Mouse (Mus musculus) midbrain, embryonic 11.5 days (tissue): ENCODE measurements around the gene Rnf183. TPM values are rescaled to one million over a fixed set of nuclear protein-coding genes. Genes with fewer than 3 reads are reported as not detected.

ENCODE experiments used
- ATAC-seq: fragments of 200-750 bp; cut with Nextera tagmentation; 2 replicates; pipeline ENCODE4 v1.8.0; 2017; ENCODE audit warnings: moderate TSS enrichment, moderate library complexity; ENCODE audit not compliant: low FRiP score
- DNase-seq: peaks from one replicate; pipeline ENCODE4 v3.0.0; 2015; ENCODE audit warnings: low spot score; ENCODE audit errors: missing footprints
- H3K27ac ChIP-seq: fragments of 300-500 bp; sonication (generic); 2 replicates; pipeline ENCODE4 v1.5.1; 2014; ENCODE audit warnings: low read depth, low read length
- H3K27me3 ChIP-seq: fragments of 300-500 bp; sonication (generic); 2 replicates; pipeline ENCODE4 v1.6.1; 2014; ENCODE audit warnings: mild to moderate bottlenecking, low read length, moderate library complexity, mixed read lengths; ENCODE audit not compliant: control insufficient read depth, insufficient read depth
- H3K36me3 ChIP-seq: fragments of 300-500 bp; sonication (generic); 2 replicates; pipeline ENCODE4 v1.6.1; 2014; ENCODE audit warnings: mild to moderate bottlenecking, low read length, moderate library complexity, mixed read lengths; ENCODE audit not compliant: control insufficient read depth, insufficient read depth
- H3K4me1 ChIP-seq: fragments of 300-500 bp; sonication (generic); 2 replicates; pipeline ENCODE4 v1.6.1; 2014; ENCODE audit warnings: low read length; ENCODE audit not compliant: control insufficient read depth, insufficient read depth
- H3K4me2 ChIP-seq: fragments of 300-500 bp; sonication (generic); 2 replicates; pipeline ENCODE4 v1.6.1; 2014; ENCODE audit warnings: mild to moderate bottlenecking, moderate library complexity
- H3K4me3 ChIP-seq: fragments of 300-500 bp; sonication (generic); 2 replicates; pipeline ENCODE4 v1.5.1; 2014; ENCODE audit warnings: low read depth, low read length
- H3K9ac ChIP-seq: fragments of 300-500 bp; sonication (generic); 2 replicates; pipeline ENCODE4 v1.6.1; 2014; ENCODE audit warnings: low read length
- H3K9me3 ChIP-seq: fragments of 300-500 bp; sonication (generic); 2 replicates; pipeline ENCODE4 v1.6.1; 2016; ENCODE audit warnings: low read length; ENCODE audit not compliant: control insufficient read depth
- WGBS: fragments of 180-500 bp; shearing (Covaris S2); extraction: QIAGEN DNeasy Blood & Tissue Kit; methylation state at CpG from one replicate; pipeline ENCODE4 v1.1.7; 2014; 5-methylcytosine and 5-hydroxymethylcytosine counted together
- polyA plus RNA-seq: library from polyadenylated mRNA; unstranded; fragments of >200 nt; fragmentation: Nextera tagmentation; extraction: Ambion mirVana; gene quantifications from 2 replicates; pipeline ENCODE4 v1.2.1, GENCODE M21; 2014

Rnf183 gene
- polyA plus RNA-seq, 1 experiment from 2014 or later: not detected

DNA sequence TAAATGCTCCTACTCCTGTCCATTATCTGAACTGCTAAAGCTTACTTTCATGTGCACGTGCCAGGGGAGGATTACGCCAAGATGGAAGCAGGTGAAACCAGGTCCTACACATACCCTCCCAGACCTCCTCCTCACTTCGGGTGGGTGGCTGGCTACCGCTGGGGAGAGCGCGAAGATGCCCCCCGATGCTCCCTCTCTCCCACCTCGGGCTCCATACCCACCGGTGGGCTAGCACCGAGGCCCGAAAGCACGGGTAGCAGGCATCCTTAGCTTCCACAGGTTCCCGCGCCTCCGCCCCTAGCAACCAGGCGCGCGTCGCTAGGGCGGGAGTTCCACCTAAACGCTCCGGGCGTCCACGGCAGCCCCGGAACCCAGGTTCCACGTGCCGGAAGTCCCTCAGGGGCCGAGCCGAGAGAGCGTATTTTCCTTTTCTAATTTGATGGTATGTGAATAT, 35.6 kb upstream of the Rnf183 start, which contains the start of gene Wdr31:
Wdr31 (minus strand) TSS at position 299 of the 454 bp plus-strand sequence.
- H3K4me3 ChIP-seq: peak within 1 kb of the TSS; percentile 55
- WGBS: 2% methylated on average over 30 of the region's 30 CpGs
- no peak within 1 kb of the TSS for H3K27ac ChIP-seq
- H3K36me3 ChIP-seq: no peaks in the 10 kb centered on the region
- H3K4me1 ChIP-seq: peaks cover 7% of the 10 kb centered on the region; the same call in 1 of the 2 replicates
- peak within 1 kb of the TSS; percentile 74 for H3K9ac ChIP-seq
- DNase-seq (peak; percentile 99), ATAC-seq (peak; percentile 93)
- no peaks in the 10 kb centered on the region for H3K9me3 ChIP-seq
- H3K4me2 ChIP-seq: peak within 1 kb of the TSS; percentile 87
- no peaks in the 10 kb centered on the region for H3K27me3 ChIP-seq

DNA sequence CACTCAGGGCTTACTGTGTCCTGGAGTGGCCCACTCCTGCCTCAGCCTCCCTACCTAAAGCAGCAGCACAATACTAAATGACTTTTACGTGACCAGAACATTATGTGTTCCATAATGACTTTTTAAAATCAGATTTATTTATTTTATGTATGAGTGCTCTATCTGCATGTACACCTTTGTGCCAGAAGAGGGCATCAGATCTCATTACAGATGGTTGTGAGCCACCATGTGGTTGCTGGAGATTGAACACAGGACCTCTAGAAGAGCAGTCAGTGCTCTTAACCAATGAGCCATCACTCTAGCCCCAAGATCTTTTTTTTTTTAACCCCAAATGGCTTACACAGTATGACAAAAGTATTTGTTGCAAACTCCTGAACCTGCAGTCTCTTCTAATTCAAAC, 33.1 kb upstream of the Rnf183 start:
- Histone ChIP-seq H3K9ac (no peak overlapping the region), H3K4me2 (no peak overlapping the region), H3K4me3 (no peak overlapping the region), H3K9me3 (no peaks in the 10 kb centered on the region), H3K4me1 (peaks cover 7% of the 10 kb centered on the region; the same call in 1 of the 2 replicates), H3K27ac (no peak overlapping the region), H3K36me3 (no peaks in the 10 kb centered on the region), H3K27me3 (no peaks in the 10 kb centered on the region)
- no peak for ATAC-seq
- 82% methylated on average over 1 of the region's 1 CpGs for WGBS
- DNase-seq: no peak

DNA sequence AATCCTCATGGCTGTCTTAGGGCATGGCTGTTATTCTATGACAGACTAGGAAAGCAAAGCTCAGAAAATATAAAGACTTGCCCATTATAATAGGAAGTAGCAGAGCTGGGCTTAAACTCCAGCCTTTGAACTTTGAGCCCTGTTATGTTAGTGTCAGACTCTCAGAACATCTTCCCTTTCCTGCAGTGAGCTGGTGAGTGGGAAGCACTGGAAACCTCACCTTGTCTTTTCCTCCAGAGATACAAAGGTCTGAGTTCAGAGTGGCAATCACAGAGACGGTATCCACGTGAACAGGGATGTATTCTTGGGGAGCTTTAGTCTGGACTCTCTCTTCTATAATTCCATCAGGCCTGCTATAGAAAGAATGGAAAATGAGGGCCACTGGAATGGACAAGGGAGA, 28.1 kb upstream of the Rnf183 start:
- ATAC-seq (no peak), DNase-seq (no peak)
- WGBS: 90% methylated on average over 2 of the region's 2 CpGs
- Histone ChIP-seq H3K9ac (no peak overlapping the region), H3K36me3 (no peaks in the 10 kb centered on the region), H3K27ac (no peak overlapping the region), H3K4me1 (no peaks in the 10 kb centered on the region), H3K4me2 (no peak overlapping the region), H3K27me3 (no peaks in the 10 kb centered on the region), H3K9me3 (no peaks in the 10 kb centered on the region), H3K4me3 (no peak overlapping the region)

DNA sequence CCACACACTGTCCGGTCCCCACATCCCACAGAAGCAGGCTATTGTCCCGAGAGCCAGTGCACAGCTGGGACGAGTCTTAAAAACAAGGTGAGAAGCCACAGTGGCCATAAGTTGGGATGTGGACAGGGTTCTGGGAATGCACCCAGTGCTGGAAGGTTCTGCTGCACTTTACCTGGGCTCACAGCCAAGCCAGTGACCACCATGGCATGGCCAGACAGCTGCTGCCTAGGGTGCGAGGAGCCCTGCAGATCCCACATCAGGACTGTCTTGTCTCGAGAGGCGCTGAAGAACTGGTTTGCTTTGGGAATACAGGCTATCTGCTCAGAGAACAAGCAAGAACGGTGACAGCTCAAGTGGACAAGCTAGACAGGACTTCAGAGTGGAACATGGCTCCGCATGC, 25.3 kb upstream of the Rnf183 start:
- no peak overlapping the region for H3K9ac ChIP-seq
- DNase-seq (no peak), ATAC-seq (no peak)
- no peaks in the 10 kb centered on the region for H3K9me3 ChIP-seq
- no peaks in the 10 kb centered on the region for H3K27me3 ChIP-seq
- 93% methylated on average over 8 of the region's 8 CpGs for WGBS
- H3K36me3 ChIP-seq: no peaks in the 10 kb centered on the region
- H3K4me3 ChIP-seq: no peak overlapping the region
- H3K4me2 ChIP-seq: no peak overlapping the region
- H3K4me1 ChIP-seq: no peaks in the 10 kb centered on the region
- no peak overlapping the region for H3K27ac ChIP-seq

DNA sequence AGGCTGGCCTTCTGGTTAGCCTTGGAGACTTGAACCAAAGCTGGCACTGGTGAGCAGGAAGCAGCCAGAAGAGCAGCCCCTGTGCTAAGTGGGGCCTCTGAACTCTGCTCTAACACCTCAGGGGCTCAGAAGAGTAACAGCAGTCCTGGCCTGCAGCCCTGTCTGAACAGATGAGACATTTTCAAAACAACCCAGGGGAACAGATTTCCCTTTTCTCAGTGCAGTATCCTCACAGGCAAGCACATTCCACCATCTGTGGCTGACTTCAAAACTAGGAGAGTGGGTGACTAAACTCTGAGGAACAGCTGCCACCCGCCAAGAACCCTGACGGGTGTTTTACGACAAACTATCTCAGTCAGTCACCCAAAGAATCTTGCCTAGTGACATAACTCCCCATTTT, 24.0 kb upstream of the Rnf183 start:
- no peak overlapping the region for H3K27ac ChIP-seq
- ATAC-seq (no peak), DNase-seq (no peak)
- H3K4me3 ChIP-seq: no peak overlapping the region
- no peaks in the 10 kb centered on the region for H3K27me3 ChIP-seq
- WGBS: 88% methylated on average over 3 of the region's 3 CpGs
- H3K4me2 ChIP-seq: no peak overlapping the region
- H3K4me1 ChIP-seq: no peaks in the 10 kb centered on the region
- no peaks in the 10 kb centered on the region for H3K9me3 ChIP-seq
- H3K9ac ChIP-seq: no peak overlapping the region
- no peaks in the 10 kb centered on the region for H3K36me3 ChIP-seq

DNA sequence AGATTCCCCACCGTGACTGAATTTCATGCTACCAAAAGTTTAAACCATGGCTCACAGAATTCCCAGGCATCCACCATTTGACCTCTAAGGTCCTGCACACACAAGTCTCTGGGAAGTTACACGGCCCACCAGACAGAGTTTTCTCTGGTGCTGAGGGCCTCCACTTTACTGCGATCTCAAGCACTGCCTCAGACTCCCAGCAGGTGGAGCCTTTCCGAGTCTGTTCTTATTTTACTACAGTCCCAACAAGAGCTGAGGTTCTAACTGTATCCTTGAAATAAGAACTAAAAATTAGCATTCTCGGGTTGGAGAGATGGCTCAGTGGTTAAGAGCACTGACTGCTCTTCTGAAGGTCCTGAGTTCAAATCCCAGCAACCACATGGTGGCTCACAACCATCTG, 19.9 kb upstream of the Rnf183 start:
- Histone ChIP-seq H3K9ac (no peak overlapping the region), H3K27me3 (no peaks in the 10 kb centered on the region), H3K4me3 (no peak overlapping the region)

DNA sequence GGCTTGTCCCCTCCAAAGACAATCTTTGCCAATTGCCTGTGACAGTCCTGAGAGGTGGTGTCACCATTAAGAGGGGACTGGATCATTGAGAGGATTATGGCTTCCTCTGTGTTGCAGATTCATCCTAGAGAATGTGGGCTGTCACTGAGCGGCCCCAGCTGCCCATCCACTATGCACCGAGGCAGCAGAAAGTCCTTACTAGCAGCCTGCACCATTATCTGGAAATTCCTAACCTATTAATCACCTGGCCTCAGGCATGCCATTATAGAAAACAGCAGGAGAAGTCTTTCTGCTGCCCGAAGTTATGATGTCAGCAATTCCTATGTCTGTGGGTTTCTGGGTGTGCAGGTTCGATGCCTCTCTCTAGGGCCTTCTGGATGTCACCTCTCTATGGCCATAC, 5.9 kb upstream of the Rnf183 start:
- no peak for ATAC-seq
- Histone ChIP-seq H3K9me3 (no peaks in the 10 kb centered on the region), H3K27ac (no peak overlapping the region), H3K4me3 (no peak overlapping the region), H3K36me3 (no peaks in the 10 kb centered on the region), H3K27me3 (no peaks in the 10 kb centered on the region), H3K4me2 (no peak overlapping the region), H3K4me1 (no peaks in the 10 kb centered on the region), H3K9ac (no peak overlapping the region)
- 88% methylated on average over 4 of the region's 4 CpGs for WGBS
- no peak for DNase-seq

More for the DNA sequence above, 19.9 kb upstream of the Rnf183 start:
- Histone ChIP-seq H3K4me1 (no peaks in the 10 kb centered on the region), H3K36me3 (no peaks in the 10 kb centered on the region), H3K4me2 (no peak overlapping the region), H3K9me3 (no peaks in the 10 kb centered on the region), H3K27ac (no peak overlapping the region)
- DNase-seq (no peak), ATAC-seq (0 out of 2 replicates have a peak, but pooled peaks have one; percentile 33)
- 68% methylated on average over 5 of the region's 5 CpGs for WGBS

DNA sequence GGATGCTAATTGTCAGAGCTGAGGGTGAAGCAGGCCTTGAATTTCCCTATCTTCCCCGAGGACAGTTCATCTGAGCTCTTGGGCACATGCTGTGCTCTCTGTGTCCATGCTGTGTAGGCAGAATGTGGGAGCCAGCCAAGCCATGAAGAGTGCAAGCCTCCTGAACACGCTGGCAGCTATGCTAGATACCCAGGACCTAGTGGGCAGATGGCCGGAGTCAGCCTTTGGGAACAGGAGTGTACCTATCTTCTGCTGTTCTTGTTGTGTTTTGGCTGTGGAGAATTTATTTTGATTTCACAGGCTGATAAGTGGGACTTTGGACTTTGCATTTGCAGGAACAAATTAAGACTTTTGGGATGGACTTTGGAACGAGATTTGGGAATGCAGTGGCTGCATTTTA, 5.5 kb upstream of the Rnf183 start:
- no peak overlapping the region for H3K27ac ChIP-seq
- no peak overlapping the region for H3K9ac ChIP-seq
- no peak overlapping the region for H3K4me2 ChIP-seq
- DNase-seq: no peak
- no peaks in the 10 kb centered on the region for H3K9me3 ChIP-seq
- H3K27me3 ChIP-seq: no peaks in the 10 kb centered on the region
- no peaks in the 10 kb centered on the region for H3K4me1 ChIP-seq
- H3K36me3 ChIP-seq: no peaks in the 10 kb centered on the region
- ATAC-seq: no peak
- WGBS: 75% methylated on average over 4 of the region's 4 CpGs
- no peak overlapping the region for H3K4me3 ChIP-seq

DNA sequence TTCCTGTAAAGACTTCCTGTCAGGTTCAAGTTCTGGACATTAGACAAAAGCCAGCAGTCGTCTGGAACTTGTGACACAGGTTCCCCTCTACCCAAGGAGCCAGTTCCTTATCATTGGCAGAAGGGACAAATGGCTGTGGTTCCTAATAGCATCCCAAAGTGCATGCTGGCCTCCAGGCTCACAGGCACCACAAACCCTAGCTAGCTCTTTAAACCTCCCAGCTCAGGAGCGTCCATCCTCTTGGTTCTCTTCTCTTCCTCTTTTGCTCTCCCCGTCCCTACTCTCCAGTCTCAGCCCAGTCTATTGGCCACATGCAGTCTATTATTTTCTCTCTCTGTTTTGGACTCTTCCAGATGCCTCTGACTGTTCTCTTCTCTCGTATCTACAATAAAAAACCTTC, 4.7 kb upstream of the Rnf183 start:
- Histone ChIP-seq H3K27ac (no peak overlapping the region), H3K27me3 (no peaks in the 10 kb centered on the region), H3K36me3 (no peaks in the 10 kb centered on the region), H3K4me1 (no peaks in the 10 kb centered on the region), H3K4me2 (no peak overlapping the region), H3K9ac (no peak overlapping the region), H3K4me3 (no peak overlapping the region), H3K9me3 (no peaks in the 10 kb centered on the region)
- 65% methylated on average over 4 of the region's 4 CpGs for WGBS
- ATAC-seq: no peak
- no peak for DNase-seq

DNA sequence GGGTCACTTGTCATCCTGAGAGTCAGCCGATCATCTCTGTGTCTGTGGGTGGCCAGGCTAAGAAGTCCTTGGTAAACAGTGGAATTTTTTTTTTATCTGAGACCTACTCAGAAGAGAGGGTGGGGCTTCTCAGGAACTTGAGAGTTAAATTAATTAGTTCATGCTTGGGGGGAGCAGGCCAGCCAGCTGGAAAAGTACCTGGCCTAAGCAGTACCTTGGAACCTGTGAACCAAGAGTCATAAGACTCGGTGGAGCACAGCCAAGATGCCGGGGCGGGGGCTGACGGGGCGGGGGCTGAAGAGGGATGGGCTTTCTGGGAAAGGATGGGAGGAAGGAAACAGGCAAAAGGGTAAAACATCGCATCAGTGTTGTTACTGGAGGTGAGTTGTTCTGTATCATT, 2.8 kb upstream of the Rnf183 start:
- DNase-seq: no peak

More for the DNA sequence above, 2.8 kb upstream of the Rnf183 start:
- no peak overlapping the region for H3K9ac ChIP-seq
- H3K4me1 ChIP-seq: no peaks in the 10 kb centered on the region
- no peak for ATAC-seq
- no peaks in the 10 kb centered on the region for H3K9me3 ChIP-seq
- H3K4me3 ChIP-seq: no peak overlapping the region
- H3K27ac ChIP-seq: no peak overlapping the region
- no peaks in the 10 kb centered on the region for H3K27me3 ChIP-seq
- H3K36me3 ChIP-seq: no peaks in the 10 kb centered on the region
- WGBS: 84% methylated on average over 7 of the region's 7 CpGs
- H3K4me2 ChIP-seq: no peak overlapping the region
